Mouse (Mus musculus): Measurements from ENCODE around the gene Tsfm. TPM values are rescaled to one million over a fixed set of nuclear protein-coding genes. Genes with fewer than 3 reads are reported as not detected.
"Not testable (repeated sequence)": the region's sequence is repeated elsewhere in the genome, so short reads cannot be mapped to it uniquely, and the experiment has no call there.

Tsfm gene
- total RNA-seq, 4 experiments from 2014 or later, result 22.8 to 36.1 (median 30.0) TPM

- no peak for DNase-seq (ENCODE audit: low spot score in 2 of 2)
These were observed 33.6 kb upstream of the Tsfm start for GRCm38 (mm10) chr10:127063913-127064870.

DNA sequence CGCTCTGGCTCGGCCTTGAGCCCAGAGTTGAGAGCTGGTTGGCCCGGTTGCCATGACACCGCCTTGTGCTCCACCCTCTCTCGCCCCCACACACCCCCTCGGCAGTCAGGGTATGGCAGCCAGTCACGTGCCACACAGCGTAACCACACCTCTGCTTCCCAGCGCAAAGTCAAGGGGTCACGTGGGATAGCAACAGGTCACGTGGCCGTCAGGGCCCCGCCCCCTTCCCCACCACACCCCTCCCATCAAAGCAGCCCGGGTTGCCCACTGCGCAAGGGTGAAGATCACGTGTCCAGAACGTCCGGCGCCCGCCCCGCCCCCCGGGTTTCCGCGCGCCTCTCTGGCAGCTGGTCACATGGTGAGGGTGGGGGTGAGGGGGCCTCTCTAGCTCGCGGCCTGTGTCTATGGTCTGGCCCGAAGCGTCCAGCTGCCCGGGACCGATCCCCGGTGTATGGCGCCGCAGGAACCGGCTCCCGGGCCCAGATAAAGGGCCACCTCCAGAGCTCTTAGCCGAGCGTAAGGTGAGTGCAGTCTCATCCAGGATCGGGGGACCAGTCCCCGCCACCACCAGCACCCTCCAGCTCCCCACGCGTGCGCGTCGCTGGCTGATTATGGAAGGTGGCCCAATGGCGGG is 32.7 kb upstream of the Tsfm start, which contains the start of gene Cdk4:
Gene Cdk4 (plus strand): TSS at position 296 of the 634 bp plus-strand sequence.
- DNase-seq (ENCODE audit: low spot score in 2 of 2), result peak; percentile 97 to 98

DNA sequence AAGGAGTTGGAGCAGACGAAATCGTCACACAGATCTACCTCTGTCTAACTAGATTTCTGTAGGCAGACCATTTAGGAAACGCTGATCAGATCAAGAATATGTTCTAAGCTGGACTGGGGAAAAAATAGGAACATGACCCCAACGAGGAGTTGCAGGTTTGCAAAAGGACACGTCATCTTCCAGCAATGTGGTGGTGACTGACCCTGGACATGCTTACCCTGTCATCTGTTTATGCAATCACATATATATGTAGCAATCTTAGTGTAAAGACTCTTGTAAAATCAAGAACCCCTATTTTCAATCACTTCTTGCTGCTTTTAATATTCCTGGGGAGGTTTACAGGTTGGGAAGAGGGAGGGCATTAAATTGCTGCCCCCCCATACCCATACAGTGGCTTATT is 31.9 kb upstream of the Tsfm start:
- DNase-seq (ENCODE audit: low spot score in 2 of 2), result no peak

- DNase-seq (ENCODE audit: low spot score in 2 of 2), result not testable (repeated sequence)
These were observed 31.5 kb upstream of the Tsfm start for GRCm38 (mm10) chr10:127062101-127062500.

- DNase-seq (ENCODE audit: low spot score in 2 of 2), result peak in 1 of 2 experiments; percentile 18
These were observed 30.9 kb upstream of the Tsfm start for GRCm38 (mm10) chr10:127061513-127061912.

- DNase-seq (ENCODE audit: low spot score in 2 of 2), result no peak
These were observed 30.4 kb upstream of the Tsfm start for GRCm38 (mm10) chr10:127061085-127061484.

DNA sequence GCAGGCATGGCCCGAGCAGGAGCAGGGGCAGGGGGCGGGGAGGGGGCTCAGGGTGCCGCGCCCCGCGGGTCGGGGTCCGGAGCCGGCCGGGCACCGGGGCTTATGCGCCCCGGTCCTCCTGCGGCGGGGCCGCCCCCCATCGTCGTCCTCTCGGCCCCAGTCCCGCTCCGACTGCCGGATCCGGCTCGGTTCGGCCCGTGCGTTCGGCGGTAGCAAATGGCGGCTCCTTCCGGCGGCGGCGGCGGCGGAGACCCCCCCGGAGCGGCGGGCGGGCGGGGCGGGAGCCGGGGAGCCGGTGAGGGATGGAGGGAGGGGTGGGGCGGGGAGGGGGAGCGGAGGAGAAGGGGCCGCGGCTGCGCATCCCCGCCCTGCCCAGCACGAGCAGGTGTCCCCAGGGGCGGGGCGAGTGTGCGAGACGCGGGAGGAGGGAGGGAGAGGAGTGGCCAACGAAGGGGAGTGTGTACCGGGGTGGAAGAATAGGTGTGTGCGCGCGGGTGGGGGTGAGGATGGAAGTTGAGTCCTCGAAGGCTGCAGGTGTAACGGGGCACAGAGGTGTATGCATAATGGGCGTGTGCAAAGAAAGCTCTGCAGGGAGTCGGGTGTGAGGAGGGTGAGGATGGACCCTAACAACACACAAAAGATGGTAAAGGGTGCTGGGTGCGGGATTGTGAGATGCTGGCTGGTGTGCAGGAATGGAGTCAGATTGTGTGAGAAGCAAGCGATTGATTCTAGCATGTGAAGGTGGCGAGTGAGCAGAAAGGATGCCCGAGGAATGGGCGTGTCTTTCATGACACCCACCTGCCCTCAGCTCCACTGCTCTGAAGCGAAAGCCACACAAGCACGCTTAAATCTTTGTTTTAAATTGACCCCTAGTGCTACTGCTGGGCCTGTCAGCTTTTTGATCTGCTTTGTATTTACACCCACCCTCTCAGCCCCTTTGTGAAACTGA is 29.6 kb upstream of the Tsfm start, which contains the start of gene March9:
Gene March9 (minus strand): TSS at position 217 of the 949 bp plus-strand sequence.
- DNase-seq (ENCODE audit: low spot score in 2 of 2), result no peak

GRCm38 (mm10) chr10:127059174-127059967 is 28.7 kb upstream of the Tsfm start:
- no peak for DNase-seq (ENCODE audit: low spot score in 2 of 2)

DNA sequence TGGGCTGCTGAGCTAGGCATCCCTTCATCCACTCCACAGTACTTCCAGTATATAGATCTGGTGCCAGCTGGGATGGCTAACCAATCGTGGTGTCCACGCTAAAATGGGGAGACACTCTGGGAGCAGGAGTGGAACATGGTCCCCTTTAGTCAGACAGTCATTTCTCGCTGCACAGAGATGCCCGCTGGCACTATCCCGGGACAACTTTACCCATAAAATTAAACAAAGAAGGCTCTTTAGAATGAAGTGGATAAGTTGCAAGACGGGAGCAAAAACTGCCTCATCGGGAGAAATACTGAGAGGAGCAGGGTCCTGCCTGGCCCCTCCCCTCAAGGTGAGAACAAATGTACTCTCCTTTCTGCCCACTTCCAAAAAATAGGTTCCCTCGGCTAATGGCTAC is 28.1 kb upstream of the Tsfm start:
- no peak for DNase-seq (ENCODE audit: low spot score in 2 of 2)

GRCm38 (mm10) chr10:127058161-127058560 is 27.5 kb upstream of the Tsfm start:
- no peak for DNase-seq (ENCODE audit: low spot score in 2 of 2)

GRCm38 (mm10) chr10:127056490-127056889 is 25.9 kb upstream of the Tsfm start:
- DNase-seq (ENCODE audit: low spot score in 2 of 2), result no peak

GRCm38 (mm10) chr10:127055406-127055805 is 24.8 kb upstream of the Tsfm start:
- no peak for DNase-seq (ENCODE audit: low spot score in 2 of 2)

GRCm38 (mm10) chr10:127054646-127055045 is 24.0 kb upstream of the Tsfm start:
- no peak for DNase-seq (ENCODE audit: low spot score in 2 of 2)

GRCm38 (mm10) chr10:127050119-127050474 is 19.5 kb upstream of the Tsfm start:
- no peak for DNase-seq (ENCODE audit: low spot score in 2 of 2)

GRCm38 (mm10) chr10:127049395-127050118 is 18.9 kb upstream of the Tsfm start:
- no peak for DNase-seq (ENCODE audit: low spot score in 2 of 2)

DNA sequence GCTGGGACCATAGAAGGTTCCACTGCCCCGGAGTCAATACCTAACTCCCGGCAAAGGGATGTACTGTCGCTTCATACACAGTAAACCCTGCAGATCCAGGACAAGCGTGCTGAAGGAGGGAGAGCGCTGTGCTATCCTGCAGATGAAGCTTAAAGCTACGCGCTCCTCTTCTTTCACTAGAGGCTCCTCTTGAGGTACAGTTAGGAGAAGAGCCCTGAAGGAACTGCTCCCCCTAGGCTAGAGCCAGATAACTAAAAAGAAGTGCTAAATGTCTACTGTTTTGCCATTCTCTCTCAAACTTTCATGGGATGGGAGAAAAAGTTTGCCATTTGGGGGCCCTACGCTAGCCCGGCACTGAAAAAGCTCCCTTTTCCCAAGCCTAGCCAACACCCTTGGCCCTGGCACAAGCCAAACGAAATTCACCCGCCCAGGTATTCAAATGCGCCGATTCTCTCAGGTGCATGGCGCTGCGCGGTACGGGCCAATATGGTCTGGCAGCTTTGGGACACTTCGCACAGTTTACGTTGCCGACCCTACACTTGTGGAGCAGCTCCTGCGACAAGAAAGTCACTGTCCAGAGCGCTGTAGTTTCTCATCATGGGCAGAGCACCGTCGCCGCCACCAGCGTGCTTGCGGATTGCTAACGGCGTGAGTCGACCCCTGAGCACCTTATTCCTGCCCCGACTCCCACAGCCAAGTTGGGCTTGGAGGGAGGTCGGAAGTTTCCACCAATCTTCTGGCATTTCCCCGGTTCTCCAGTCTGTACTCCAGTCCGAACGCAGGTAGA is 18.2 kb upstream of the Tsfm start:
- DNase-seq (ENCODE audit: low spot score in 2 of 2), result no peak

- no peak for DNase-seq (ENCODE audit: low spot score in 2 of 2)
These were observed 17.3 kb upstream of the Tsfm start, which contains the start of gene Cyp27b1 for GRCm38 (mm10) chr10:127047954-127048353. Gene Cyp27b1 (plus strand): TSS chr10:127048250.

GRCm38 (mm10) chr10:127043187-127043586 is 12.5 kb upstream of the Tsfm start:
- DNase-seq (ENCODE audit: low spot score in 2 of 2), result no peak
